Mouse (Mus musculus): ENCODE measurements around the gene Hoxd9.

Gene Hoxd9

DNA sequence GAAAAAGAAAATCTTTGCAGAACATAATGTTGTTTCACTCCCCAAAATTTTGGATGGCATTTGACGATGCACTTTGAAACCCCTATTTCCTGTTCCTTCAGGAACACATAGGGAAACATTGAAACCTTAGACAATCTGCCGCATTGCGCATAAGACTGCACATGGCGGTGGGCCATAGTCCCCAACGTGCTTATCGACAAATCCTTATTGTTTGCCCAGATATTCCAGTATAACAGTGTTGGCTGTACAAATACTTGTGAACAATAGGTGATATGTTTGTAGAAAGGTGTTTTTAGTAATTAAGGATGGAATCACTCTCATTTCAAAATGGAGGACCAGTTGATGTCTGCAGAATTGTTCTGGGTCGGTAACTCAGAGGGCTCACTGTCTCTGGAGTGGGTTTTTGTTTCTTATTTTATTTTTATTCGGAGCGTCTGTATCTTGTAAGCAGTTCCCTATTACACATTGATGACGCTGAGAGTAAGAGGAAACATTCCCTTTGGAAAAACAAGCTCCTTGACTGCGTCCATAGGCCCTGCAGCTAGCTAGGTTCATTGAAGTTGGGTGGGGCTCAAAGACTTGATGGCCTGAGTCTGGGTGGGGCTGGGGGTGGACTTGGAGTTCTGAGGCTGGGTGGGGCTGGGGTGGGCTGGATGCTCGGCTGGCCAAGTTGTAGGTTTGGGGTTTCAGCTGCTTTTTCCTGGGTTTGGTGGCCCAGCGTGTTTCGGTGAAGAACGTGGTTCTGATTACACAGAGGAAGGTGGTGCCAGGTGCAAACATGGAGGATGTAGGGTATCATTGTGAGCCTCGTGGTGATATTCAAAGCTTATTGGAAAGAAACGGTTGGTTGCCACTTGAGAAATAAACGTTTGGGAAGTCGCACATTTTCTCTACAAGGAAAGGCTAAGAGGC is 16.0 kb downstream of the Hoxd9 start:
- no peak for DNase-seq

- DNase-seq, result no peak
Observed at GRCm38 (mm10) chr2:74714156-74714789, 16.7 kb downstream of the Hoxd9 start.

DNA sequence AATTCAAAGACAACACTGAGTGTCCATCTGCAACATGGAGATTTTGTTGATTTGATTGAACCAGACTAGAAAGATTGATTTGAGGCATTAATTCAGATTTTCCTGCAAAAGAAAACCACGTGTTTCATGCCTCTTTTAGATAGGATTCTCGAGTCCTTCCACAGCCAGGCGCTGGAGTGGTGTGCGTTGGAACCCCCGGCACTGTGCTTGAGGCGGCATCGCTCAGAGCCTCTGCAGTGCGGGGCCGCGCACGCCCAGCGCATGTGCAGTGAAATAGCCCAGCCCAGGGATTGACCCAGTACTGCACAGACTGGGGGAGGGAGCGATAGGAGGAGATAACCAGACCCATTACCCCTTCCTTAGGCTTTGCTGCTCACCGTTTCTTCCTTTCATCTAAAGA is 17.4 kb downstream of the Hoxd9 start:
- no peak for DNase-seq

DNA sequence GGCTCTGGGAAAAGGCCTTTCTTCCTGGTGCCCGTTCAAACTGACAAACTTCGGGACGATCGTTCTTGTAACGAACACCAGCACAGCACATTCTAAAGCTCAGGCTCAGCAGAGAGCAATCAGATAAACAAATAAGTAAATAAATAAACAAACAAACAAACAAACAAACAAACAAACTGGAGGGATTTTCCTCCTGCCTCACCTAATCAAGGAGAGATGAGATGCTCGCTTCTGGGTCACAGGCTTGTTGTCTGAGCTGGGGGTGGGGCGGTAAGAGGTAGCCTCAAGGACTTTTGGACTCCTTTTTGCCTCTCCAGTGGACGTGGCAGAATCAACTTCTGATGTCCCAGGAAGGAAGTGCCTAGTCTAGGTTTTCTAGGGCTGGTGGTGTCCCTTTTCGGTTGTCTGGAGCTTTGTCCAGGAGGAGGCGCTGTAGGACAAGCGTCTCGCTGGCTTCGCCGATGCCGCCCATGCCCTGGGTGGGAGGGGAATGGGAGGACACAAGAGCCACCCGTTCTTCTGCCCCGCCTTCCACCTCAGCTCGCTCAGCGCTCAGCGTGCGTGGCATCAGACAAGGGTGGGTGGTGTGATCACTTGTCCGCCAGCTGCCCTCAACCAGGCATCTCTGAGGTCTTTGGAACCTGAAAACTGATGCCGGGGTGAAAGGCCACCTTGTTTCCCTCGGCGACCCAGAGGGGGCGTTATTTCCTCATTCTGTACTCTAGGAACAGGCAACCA is 18.1 kb downstream of the Hoxd9 start:
- peak; percentile 97 for DNase-seq

GRCm38 (mm10) chr2:74720384-74720783 is 22.9 kb downstream of the Hoxd9 start:
- DNase-seq, result no peak

DNA sequence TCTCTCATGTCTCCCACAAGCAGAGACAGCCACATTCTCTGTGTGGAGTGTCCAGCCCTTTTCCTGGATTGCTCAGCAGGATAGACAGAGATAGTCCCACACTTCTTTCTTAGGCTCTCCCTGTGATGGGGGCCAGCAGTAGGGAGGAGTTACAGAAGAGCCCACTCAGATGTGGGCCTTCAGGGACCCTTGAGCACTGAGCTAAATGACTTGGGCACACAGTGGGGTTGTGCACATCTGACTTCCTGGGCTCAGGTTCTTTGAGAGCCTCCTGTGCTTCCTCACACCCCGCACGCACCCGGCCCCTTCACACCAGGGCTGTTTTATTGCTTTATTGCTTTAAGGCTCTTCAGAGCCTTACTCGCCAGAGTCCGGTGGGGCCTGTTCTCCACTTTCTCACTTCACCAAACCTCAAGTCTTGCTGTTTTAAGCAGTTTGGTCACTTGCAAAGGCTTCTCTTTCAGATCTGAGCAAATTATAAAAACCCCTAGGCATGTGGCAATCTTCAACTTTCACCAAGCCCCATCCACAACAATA is 23.5 kb downstream of the Hoxd9 start:
- no peak for DNase-seq

DNA sequence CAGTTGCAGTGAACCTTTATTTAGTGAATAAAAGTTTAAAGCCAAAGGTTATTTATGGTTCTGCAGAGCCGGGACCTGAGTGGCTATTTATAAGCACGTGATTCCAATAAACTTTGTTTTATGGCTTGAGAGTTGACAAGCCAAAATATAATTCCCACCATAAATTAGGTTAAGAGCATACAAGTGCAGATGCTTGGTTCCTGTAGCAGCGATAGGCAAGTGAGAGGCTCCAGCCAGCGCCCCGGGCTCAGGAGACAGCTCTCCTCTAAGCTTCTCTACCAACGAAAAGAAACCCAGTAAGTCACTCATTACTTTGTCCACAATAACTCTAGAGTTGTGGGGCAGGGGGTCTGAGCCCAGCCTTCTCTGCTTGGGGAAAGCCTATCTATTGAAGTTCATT is 24.4 kb downstream of the Hoxd9 start:
- no peak for DNase-seq

- no peak for DNase-seq
Observed at GRCm38 (mm10) chr2:74722949-74723348, 25.4 kb downstream of the Hoxd9 start.

DNA sequence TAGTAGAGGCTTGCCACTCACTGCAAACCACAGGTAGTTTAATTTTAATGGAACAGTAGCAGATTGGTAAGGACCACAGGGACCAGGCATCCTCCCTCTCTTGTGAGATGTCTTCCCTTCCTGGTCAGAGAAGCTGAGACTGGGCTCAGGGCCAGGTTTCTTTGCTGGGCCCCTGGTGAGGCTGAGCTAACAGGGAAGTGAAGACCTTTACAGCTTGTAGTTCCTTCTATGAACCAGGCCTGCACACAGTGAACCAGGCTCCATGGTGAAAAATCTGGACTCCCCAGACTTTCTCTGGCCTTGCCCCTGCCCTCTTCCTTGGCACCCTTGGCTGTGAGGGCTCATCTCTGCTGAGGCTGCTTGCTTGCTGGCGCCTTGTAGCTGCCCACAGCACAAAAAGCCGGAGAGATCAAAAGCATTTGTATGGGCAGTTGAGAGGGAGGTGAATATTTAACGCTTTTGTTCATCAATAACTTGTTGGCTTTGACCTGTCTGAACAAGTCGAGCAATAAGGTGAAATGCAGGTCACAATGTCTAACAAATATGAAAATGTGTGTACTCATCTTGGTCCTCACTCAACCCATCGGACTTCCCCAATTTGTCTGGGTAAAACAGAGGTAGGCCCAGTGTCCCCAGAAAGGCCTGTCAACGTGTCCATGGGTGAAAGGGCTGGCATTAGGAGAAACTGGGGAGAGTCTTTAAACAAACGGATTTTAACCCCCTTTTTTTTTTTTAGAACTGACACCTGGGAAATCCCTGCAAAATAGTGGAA is 26.9 kb downstream of the Hoxd9 start:
- DNase-seq, result peak; percentile 69

GRCm38 (mm10) chr2:74725171-74725570 is 27.6 kb downstream of the Hoxd9 start:
- peak; percentile 71 for DNase-seq

DNA sequence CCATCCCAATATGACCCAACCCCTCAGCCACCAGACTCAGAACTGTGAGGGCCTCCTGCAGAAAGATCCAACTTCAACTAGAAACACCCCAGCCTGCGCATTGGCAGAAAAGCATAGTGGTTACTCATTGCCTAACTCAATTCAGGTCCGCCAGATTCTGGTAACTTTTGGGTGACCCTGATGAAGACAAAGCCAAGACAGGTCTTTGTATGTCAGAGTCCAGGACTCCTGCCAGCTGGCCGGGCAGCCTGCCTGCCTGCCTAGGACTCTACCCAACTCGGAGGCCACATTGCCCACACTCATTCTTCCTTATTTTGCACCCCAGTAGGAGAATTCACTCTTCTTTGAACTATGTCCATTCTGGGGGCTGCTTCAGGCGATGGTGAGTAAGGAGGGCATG is 29.0 kb downstream of the Hoxd9 start, which contains the start of gene Gm28230:
Gm28230 (plus strand) TSS at position 178 of the 400 bp plus-strand sequence.
- peak; percentile 83 for DNase-seq

DNA sequence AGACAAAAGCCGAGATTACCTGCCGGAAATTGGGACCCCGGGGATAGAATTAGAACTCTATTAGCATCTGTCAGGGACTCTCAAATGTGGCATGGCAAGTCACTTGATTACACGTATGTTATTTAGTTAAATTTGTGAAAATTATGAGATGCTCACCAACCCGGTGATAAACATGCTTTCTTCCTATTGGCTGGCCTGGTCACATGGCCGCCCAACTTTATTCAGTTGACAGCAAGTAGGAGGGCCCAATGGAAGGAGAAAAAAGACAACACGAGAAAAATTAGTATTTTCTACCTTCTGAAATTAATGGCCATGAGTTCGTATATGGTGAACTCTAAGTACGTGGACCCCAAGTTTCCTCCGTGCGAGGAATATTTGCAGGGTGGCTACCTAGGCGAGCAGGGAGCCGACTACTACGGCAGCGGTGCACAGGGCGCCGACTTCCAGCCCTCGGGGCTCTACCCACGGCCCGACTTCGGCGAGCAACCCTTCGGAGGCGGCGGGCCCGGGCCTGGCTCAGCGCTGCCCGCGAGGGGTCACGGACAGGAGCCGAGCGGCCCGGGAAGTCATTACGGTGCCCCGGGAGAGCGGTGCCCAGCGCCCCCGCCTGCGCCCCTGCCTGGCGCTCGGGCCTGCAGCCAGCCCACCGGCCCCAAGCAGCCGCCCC is 29.6 kb downstream of the Hoxd9 start:
- DNase-seq, result no peak

DNA sequence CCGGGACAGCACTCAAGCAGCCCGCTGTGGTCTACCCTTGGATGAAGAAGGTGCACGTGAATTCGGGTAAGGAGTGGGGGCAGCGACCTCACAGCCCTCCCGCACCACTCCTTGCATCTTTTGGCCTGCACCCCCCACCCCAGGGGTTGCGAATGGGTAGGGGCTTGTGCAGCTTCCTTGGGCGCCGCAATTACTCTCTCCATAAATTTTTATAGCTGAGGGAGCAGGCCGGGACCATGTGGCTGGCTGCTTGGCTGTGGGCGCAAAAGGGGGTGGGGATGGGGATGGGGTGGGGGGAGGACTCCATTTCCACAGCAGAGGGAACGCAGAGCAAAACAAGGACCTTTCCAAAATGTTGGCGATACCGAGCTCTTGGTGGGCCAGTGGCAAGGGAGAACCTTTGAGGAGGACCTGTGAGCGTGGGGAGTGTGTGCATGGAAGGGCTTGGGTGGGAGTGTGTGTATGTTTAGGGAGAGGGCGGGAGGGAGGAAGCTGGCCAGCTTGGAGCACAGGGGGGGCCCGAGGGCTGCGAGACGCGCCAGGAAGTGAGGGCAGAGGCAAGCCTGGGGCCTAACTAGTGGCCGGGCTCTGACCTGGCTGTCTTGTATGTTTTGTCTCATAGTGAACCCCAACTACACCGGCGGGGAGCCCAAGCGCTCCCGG is 30.2 kb downstream of the Hoxd9 start:
- DNase-seq, result peak; percentile 86

DNA sequence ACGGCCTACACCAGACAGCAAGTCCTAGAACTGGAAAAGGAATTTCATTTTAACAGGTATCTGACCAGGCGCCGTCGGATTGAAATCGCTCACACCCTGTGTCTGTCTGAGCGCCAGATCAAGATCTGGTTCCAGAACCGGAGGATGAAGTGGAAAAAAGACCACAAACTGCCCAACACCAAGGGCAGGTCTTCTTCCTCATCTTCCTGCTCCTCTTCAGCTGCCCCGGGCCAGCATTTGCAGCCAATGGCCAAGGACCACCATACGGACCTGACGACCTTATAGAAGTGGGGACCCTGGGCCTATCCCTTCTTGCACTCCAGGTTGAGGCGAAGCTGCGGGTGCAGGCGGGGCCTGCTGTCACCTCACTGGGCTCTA is 30.8 kb downstream of the Hoxd9 start:
- no peak for DNase-seq

GRCm38 (mm10) chr2:74730331-74730730 is 32.8 kb downstream of the Hoxd9 start:
- no peak for DNase-seq

DNA sequence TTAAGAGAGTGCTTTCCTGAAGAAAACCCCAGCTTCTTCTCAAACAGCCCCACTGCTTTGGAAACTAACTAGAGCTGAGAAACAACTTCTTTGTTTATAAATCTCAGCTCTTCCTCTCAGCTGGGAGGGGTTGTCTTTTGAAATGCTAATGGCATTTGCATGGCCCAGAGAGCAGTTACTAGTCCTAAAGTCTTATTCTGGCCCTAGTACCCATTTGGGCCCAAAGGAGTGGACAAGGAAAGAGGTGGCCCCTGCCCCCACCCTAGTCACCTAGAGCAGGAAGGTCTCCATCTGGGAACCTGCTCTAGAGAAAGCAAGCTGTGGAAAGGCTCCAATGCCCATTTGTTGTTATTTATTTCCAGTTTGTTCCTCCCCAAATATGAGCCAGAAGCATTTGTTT is 33.5 kb downstream of the Hoxd9 start:
- no peak for DNase-seq

DNA sequence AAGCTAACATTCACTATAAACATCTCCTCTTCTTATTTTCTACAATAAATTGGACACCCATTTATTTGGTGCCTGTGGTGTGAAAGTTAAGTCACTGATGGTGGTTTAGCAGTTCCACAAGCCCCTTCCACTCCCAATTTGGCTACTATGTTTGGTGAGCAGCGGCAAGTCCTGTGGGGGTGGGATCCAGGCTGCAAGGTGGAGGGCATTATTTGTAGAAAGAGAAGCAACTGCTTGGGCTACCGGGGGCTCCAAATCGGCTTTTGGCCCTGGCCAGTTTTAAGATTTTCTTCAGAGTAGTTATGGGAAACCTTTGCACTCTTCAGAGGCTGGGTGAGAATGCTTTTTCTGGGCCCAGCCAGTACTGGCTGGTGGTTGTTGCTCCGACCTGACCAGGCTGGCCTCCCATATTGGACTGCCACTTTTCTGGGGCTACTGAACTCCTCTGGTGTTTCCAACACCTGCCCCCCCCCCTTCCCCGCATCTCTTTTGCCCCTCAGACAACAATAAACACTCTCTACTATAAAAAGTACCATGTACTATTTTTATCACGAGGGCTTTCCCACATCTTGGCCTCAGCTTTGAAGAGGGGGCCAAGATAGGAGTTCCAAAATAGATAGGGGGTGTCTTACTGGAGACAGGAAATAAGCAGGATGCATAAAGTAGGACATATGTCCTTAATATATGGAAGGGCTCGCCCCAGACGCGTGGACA is 34.4 kb downstream of the Hoxd9 start:
- DNase-seq, result no peak

DNA sequence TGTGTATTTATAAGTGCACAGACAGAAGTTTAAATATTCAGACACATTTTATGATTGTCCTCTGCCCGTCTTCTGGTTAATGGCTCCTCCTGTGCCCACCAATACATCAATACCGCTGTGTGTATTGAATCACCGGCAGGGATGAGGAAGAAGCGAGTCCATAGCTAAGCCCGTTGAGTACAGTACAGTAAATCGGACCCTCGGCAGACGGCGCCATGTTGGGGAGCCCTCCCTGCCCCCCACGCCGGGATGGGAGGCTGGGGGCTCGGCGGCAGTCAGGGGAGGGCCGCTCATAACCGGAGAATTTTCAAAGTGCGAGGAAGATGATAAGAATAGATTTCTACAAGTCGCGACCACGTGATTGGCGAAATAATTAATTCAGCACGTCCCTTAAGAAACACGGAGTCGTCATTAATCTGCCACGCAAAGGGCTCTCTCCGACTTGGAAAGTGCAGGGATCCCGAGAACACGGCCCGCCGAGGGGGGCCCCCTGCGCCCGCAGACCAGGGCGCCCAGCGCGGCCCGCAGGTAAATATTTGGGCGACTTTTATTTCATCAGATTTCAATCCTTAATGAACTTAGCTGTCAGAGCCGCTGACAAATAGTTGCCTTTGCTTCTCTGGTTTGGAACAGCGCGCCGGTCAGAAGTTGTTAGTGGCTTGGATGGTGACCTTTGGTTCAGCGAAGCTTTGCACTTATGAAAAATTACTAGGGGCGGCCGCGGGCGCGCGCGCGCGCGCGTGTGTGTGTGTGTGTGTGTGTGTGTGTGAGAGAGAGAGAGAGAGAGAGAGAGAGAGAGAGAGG is 35.2 kb downstream of the Hoxd9 start:
- DNase-seq, result no peak

GRCm38 (mm10) chr2:74733317-74733661 is 35.8 kb downstream of the Hoxd9 start:
- DNase-seq, result no peak

- DNase-seq, result no peak
Observed at GRCm38 (mm10) chr2:74733765-74734164, 36.2 kb downstream of the Hoxd9 start.

All from heart, adult 11 months (tissue).